Mouse (Mus musculus) A20 (cell line): ENCODE measurements around the gene Ddc.

Experiments
- DNase-seq: peaks from one replicate; pipeline ENCODE4 v3.0.0-alpha.2; 2011; ENCODE audit warnings: low read depth, low spot score

The Ddc gene

DNA sequence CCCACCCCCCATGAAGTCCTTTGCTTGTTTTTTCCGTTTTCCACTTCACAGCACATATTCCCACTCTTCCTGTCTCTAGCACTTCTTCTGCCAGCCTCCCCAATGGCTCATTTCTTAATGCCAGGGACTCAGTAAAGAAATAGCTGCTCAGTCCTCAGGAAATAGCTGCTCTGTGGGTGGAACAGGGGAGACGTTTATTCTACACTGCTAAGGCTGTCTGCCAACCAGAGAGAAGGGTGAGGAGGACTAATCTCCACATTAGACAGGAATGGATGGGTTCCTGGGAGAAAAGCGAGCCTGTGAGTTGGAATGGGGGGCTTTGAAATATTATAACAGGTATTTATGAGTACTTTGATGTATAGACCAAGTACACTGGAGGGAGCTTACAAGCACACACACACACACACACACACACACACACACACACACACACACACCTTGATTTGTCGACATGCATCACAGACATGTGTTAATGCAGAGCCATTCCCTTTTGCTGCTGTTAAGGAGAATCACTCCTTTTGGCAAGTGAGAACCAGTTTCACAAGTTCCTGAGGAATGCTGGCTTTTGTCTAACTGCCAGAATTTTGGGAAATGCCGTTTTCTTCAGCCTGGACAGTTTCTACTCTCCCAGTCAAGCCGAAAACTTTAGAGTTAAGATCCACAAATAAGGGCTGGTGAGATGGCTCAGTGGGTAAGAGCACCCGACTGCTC, 9.9 kb upstream of the Ddc start:
- no peak for DNase-seq

DNA sequence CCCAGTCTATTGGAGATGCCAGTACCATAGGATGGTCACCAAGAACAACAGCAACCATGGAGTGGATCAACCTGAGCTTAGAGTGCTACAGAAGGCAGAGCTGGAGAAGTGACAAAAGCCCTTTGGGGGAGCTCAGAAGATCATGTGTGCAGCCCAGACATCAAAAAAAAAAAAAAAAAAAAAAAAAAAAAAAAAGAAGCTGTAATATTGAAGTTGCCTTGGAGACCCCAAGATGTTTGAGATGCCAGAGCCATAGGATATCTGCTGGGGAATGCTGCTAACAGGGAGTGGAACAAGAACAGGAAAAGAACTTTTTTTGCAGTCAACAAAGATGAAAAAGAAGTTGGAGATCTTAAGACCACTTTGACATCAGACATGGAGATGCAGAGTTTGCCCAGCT, 7.6 kb upstream of the Ddc start:
- DNase-seq, result no peak

DNA sequence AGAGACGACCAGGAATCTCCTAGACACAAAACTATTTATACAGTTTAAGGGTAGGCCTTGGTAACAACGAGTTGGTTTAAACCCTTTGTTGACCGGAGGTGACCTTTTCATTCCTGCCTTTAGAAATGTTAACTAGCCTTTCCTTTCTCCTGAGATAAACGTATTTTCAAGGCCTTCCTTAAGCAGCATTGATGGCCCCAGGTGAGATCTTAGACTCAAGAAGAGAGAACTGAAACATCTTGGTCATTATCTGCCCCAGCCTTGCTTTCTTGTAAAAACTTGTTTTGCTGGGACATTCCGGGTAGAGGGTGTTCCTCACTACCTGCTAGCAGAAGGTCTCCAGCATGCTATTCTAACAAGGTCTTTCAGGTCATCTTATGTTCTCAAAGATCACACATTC, 7.1 kb upstream of the Ddc start:
- no peak for DNase-seq

DNA sequence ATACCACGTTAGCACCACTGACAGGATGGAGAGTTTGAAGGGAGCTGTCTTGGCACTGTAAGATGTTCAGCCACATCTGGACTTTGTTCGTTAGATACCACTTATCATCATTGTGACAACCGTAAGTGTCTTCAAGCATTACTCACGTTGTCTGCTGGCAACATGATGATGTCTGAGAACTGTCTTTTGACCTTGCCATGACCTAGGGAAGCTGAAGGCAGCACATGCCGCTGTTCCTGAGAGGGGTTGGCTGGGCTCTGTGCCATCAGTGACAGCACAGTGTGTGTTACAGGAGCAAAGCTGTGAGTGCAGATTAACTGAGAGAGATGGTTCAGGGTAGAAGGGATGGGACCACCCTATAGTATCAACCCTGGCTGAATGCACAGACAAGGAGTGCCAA, 3.6 kb upstream of the Ddc start:
- DNase-seq, result no peak

DNA sequence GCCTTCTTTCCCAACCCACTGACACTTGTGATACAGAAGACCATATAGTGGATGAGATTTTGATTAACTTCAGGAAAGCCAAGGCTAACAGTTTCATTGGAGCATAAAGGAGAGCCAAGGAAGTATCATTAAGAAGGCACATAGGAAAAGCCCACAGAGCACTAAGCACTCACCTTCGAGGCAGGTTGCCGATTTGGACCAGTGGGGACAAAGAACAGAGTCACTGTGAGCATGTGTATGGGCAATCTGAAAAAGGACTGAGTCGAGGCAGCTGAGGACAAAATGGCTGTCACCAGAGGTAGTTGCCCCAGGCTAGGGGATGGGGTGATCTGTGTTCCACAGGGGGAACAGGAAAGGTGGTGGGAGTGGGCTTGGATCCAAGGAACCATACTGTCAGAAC, 552 bp upstream of the Ddc start:
- DNase-seq, result no peak

DNA sequence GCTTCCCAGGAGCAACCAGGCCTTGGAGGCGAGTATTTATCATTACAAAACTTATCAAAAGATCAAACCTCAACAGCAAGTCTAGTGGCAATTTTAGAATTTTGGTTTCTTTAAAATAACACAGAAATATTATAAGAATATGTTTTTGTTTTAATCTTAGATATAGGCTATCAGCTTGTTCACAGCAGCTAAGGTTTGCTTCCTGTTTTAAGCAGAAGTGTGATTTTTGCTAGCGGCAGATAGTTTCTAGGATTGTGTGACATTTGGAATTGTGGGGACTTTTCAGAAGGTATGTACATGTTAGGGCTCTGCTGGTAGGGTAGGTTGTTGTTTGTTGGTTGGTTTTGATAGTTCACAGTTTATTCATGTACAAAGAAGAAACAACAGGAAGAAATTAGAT, 2.5 kb downstream of the Ddc start:
- DNase-seq, result no peak

DNA sequence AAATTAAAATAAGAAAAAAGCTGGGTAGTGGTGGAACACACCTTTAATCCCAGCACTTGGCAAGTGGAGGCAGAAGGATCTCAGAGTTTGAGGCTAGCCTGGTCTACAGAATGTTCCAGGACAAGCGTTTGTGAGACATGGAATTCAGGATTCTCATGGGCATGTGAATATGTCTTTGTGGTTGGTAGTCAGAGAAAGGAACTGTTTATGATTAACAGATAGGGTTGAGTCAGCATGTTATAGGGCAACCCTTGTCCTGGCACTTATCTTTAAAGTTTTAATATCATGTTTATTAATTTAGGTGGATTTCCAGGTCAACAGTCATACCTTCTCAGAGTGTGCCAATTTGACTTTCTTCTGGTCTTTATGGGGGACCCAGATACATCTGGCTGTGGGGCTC, 4.2 kb downstream of the Ddc start:
- DNase-seq, result no peak

DNA sequence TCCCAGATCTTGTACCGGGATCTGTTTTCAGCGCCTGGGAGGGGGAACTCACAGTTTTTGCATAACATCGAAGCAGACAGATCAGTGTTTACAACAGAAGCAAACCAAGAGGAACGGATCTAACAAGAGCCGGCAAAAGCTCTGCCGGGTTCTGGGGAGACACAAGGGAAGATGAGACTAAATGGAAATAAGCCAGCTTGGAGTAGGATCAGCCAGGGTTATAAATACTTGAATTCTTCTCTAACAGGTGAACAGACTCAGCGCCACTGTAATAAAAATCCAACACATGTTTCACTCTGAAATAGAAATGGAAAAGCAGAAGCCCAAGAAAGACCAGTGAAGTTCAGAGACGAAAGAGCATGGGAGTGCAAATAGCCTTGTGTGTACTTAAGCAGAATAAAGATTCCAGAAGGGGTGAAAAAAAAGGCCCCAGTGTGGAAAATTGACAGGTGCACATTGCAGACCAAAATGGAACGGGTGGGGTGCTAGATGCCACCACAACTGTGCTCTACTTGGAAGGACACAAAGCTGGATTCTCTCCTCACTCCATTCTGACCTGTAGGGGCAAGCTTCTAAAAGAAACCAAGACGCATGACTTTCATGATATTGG, 4.8 kb downstream of the Ddc start:
- no peak for DNase-seq

DNA sequence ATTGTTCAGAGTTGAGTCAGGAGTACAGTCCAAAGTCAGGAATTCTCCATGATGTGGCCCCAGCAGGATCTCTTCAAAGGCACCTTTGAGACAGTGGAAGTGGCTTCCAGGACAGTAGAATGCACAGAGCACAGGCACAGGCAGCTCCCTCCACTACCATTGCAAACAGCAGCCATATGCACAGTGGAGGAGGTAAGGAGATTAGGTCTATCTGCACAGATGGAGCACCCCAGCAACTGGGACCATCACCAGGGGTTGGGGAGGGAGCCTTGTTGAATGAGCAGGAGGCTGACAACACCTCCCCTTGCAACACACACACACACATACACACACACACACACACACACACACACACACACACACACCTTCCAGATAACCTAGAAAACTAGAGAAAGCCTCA, 6.1 kb downstream of the Ddc start:
- DNase-seq, result no peak

DNA sequence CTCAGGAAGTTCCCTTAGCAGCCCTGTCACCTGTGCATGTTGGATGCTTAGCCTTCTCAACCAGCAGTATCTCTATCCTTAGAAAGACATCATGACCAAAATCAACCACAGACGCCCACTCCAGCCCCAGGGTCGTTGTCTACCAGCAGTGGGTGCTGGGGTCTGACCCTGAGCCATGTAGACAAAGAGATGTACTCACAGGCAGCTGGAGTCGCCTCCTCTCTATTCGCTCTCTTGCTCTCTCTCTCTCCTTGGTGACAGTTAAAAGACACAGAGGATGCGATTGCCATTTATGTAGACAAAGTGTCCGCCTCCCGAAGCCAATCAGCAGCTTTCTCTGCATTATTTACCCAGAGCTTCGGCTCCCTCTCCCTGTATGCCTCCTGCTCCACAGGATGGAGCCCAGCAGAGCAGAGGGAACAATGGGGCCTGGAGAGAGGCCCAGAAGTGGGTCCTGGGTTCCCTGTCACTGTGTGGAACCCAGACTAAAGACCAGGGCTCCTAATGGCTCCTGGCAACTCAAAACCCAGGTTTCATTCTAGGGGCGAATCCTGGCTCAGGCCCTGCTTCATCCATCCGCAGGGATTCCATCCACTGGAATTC, 7.7 kb downstream of the Ddc start:
- DNase-seq, result no peak

DNA sequence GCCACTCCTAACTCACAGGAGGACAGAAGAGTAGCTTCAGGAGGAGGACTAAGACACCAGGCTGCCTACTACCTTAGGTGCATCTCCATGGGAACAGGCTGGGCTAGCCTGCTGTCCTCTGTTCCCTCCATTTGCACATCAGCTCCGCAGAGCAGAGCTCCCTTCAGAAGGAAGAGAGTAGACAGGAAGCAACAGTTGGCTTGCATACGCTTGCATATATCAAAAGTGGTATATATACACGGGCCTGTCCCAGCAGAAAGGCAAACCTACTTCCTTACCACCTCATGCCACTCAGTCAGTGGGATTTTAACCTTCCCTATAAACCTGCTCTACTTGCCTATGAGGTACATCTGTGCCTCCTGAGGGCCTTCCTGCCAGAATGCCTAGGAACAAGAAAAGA, 9.2 kb downstream of the Ddc start:
- no peak for DNase-seq

DNA sequence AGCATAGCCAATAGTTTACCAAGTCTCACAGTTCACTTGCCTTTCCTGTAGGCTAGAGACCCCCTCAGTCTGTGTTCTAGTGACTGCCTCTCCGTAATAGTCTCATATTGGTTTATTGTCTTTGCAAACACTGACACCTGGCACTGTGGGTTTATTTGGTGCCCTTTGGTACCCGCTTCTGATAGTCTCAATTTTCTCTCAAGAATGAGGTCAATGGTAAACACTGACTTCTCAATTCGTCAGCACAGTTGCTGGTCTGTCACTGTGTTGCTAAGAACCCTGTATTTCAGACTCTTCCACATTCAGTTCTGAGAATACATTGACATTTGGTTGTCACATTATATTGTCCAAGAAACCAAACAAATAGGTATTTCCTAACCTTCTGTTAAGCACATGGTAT, 9.9 kb downstream of the Ddc start:
- DNase-seq, result no peak

DNA sequence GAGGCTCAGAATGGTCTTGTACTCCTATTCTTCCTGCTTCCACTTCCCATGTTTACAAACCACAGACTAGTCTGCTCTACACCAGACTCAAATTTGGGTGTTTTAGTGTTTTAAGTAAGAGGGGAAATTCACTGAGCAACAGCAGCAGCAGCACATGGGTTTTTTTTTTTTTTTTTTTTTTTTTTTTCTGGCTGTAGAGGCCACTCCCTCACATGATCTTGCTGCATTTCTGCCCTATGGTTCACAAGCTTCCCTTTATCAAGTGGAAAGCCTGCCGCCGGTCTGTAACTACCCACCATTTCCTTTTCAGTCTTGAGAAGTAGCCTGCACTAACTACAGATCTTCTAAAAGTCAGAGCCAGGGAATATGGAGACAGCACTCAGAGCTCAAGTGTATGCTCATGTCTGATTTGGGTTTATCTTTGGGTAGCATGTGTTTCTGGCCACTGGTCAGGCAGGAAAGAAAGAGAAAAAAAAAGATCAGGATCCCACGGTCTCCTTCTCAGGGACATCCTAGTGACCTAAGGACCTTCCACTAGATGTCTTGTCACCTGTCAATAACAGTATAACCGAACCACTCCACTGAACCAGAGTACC, 11.4 kb downstream of the Ddc start:
- DNase-seq, result no peak

DNA sequence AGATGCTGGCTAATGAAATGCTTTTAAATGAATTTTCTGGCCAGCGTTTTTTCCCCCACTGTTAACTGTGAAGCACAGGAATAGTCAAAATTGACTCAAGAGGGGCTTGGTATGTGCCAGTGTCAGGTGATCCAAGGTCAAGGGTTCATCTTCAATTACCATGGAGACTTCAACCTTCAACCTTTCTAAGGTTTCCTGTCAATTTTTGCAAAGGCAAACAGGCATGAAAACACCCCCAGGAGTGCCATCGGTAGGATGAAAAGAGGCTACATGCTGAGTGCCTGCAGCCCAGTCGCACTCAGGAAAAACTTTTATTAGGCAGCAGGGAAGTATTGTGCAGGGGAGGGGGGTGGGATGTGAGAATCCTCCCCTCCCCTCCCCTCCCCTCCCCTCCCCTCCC, 12.0 kb downstream of the Ddc start:
- no peak for DNase-seq

DNA sequence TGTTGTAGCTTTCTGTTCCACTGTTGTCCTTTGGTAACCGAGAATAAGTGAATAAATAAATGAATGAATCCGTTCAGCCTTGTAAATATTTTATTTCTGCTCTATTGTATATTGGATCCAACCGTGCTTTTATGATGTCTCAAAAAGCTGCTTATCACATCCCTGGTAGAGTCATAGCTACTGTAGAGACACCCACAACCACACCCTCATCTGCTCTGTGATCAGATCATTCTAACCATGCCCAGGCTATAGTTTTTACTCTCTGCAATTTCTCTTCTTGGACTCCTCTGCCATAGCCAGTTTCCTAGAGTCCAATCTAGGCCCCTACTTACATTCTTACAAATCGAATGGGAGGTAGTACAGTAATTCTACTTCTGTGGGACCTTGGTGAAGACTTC, 12.7 kb downstream of the Ddc start:
- no peak for DNase-seq

DNA sequence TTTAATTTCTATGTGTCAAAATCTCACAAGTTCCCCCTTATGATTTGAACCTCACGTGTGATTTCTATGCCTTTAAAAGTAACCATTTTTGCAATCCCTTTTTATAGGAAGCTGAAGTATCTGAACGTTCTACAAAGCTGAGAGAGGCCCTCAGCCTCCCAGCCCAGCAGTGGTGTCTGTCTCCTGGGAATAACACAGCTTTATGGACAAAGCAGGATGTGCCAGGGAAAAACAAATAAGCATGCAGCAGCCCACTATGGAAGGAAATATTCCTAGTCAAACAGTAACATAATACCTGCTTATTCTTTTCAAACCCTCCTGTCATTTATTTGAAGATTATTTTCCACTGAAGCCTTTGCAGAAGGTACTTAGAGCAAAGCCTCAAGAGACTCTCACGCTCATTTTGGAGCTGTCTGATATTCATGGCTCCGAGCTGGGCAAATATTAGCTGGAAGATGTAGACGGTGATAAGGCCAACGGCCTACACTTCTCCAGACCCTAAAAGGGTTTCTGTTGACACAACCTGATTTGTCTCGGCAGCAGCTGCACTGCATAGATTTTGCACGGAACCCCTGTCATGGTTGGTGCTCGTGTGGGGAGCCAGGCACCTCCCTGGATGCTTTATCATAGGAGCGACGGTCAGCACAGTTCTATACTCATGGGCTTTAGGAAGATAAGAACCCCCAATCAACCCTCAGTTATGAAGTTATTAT, 13.3 kb downstream of the Ddc start:
- DNase-seq, result no peak

DNA sequence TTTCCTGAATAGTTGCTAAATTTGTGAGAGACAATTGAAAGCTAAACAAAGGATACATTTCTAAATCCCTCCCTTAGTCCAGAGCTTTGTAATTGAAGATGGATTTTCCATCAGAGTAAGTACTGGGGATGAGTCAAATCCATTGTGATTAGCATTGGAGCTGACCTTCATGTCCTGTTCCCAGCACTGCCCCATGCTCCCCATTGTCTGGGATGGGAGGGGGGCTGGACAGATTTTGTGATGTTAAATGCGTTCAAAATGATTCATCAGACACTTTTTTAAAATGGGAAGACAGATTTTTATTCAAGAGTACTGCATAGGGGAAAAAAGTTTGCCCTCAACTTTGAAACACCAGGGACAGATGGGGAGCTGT, 16.2 kb downstream of the Ddc start:
- no peak for DNase-seq

DNA sequence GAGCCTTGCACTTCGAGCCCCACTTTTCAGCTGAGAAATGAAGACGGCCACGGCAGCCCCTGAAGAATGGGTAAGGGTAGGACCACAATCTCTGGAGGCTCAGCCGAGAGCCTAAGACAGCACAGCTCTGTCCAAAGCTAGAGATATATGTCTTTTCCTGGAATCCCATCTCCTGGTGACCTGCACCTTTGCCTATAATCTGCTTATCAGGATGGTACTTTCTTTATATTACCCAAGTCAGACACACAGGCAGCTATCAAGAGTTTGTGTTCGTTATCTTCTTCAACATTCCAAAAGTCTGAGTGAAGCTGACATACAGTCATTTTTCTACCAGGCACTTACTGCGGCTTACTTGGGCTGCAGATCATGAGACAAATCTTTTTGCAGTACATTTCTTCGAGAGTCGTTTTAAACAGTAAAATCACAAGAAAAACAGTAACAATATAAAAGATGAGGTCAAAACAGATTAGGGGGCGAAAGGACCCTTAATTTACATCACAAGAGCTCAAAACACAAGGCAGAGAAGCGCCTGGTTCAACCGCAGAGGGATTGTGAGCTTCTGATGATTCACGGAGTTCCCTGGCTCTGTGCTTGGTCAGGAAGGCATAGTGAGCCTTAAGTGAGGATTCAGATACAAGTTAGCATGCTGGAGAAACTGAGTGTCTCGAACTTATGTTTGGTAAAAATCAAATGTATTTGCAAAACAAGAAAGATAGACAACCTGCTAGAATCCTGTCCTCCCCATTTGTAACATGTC, 16.7 kb downstream of the Ddc start:
- no peak for DNase-seq

DNA sequence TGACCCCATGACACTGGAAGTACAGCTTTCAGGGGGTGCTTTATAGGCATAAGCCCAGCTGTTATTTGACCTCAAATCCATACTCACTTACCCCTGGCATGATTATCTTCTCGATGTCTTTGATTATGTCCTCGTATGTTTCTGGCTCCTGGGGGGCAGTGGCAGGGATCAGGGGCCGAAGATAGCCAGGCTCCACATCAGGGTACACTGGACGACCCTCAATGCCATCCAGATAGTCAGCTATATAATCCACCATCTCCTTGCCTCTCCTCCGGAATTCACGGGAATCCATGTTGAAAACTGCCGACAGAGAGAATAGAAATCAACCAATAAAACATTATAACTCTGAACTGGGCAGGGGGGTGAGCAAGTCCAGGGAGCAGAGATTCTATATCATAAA, 17.6 kb downstream of the Ddc start:
- DNase-seq, result no peak

DNA sequence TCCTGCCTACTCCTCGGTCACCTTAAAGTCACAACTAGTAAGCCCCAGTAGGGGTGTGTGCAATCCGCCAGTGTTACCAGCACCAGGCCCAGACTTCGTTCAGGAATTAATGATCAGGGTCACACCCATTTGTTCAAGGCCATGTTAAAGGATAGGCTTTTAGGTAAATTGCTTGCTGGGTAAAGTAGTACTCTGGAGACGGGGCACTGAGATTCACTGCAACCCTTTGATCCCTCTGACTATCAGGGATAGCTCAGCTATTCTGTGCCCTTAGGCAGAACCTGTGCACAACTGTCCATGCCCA, 18.3 kb downstream of the Ddc start:
- no peak for DNase-seq

DNA sequence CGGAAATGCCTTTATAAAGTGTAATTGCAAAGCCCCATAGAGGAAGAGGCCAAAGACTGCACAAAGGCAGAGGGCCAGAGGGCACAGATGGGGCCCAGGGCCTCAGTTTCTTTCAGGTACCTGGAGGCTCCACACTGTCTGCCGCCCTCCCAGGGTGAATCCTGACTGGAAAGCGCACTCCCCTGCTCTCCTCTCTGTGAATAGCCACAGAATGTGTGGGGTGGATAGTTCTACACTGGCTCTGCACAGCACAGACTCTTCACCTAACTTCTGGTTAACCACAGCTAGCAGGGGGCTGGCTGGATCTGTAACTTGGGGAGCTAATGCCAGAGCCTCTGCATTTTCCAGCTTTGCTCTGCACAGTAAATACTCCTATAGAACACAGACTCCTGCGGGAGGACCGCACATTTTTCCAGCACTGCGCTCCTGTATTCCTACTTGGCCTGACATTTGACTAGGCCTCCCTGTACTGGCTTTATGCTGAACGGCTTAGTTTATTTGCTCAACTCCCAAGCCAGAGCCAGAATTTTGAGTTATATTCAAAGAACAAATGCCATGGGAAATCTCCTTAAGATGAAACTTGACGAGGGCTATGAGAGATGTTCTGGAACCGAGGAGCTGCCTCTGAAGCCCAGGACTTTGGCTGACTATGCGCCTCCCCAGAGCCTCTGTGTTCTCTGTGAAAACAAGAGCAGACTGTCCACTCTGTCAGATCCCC, 18.8 kb downstream of the Ddc start:
- DNase-seq, result no peak
